Mouse (Mus musculus) CD8-positive naive resting alpha-beta T cell, adult 57 days (primary cell): ENCODE results near the gene Myh6. TPM values are rescaled to one million over a fixed set of nuclear protein-coding genes. Genes with fewer than 3 reads are reported as not detected.

Experiments
- total RNA-seq: library from RNA; stranded (reverse); gene quantifications from one replicate; pipeline ENCODE4 v1.2.4, GENCODE M21; 2023

Gene Myh6
- not detected for total RNA-seq

DNA sequence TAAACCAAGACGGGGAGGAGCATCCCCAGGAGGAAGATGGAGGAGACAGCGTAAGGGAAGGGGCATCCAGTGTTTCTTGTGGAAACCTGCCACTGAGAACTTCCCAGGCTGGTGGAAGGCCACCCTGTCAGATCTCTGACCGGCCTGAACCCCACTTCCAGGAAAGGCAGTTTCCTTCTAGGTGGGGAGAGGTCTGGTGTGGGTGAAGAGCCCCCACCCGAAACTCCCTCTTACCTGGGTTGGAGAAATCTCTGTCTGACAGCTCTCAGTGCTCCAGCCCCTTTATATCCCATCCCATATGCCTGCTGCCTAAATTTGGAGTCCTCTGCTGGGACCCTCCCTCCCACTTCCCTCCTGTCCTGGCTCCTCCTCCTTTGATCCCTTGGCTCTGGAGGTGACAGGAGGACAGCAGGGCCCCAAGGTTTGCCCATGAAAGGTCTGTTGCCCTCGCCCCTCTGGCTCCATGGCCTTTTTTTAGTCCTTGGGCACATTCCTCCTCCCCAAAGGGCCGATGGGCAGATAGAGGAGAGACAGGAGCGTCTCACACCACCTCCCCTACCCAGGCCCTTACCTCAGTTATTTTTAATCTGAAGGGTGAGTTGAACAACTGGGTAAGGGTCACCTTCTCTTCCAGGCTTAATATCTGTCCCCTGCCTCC lies at the start of gene Myh6:
TSS of gene Myh6 (minus strand) at position 608 of the 658 bp plus-strand sequence.

DNA sequence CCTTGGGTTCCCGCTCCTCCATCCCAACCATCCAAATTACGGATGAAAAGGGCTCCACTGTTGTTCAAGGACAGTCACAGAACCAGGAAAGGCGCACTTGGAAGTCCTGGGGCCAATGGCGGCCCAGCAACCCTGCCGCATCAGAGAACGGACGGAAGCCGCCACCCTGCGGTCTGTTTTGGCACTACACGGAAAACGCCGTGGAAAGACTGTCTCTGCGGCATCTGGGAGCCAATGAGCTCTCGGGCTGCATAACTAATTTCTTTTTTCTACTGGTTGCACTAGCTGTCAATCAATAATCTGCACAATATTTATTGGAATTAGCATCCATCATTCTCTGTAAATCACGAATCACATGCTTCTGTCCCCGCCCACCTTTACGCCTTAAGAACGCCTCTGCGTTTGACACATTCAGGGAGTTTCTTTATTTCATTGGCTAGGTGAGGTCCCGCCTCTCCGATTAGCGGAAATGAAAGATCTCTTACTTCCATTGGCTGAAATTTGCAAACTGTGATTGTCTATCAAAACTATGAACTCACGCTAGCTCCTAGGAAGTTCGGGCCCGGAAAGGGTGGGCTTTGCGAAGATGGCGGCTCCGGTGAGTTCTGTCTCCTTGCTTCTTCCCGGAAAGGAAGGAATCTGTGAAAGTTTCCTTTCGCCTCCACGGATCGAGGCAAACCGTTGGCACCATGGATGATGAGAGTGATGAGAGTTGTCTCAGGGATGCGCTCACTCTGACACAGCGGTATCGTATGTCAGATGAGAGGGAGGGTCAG lies 48.5 kb upstream of the Myh6 start, which contains the start of gene Ngdn:
TSS of gene Ngdn (plus strand) at position 464 of the 776 bp plus-strand sequence.

DNA sequence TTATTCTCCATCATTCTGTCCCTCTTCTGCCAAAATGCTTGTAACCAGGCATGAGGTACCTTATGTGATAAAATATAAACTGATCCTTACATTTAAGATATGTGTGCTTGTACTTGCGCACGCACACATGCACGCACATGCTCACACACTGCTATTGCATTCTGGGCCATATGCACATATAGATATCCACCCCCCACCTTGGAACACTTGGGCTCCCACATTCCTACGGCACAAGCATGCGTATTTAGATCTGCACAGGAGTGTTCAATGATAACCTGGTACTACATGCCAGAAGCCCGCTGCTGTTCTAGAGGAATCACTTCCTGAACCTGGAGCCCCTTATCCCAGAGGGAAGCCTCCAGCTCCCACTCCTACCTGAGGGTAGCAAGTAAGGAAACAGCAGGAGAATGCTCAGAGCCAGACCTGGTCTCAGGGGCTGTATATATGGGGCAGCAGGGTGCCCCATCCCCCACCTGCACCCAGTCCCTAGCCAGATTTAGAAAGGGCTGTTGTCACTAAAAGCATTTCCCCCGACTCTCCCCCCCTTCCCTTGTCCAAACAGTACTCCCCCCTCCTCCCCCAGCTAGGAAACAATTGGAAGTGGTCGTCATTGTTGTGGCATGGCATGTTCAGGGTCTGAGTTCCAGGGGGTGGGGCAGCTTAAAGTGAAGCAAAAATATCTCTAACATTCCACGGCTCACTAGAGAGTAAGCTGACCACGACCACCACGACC lies 27.6 kb upstream of the Myh6 start, which contains the start of gene Myh7:
TSS of gene Myh7 (minus strand) at position 491 of the 733 bp plus-strand sequence.

DNA sequence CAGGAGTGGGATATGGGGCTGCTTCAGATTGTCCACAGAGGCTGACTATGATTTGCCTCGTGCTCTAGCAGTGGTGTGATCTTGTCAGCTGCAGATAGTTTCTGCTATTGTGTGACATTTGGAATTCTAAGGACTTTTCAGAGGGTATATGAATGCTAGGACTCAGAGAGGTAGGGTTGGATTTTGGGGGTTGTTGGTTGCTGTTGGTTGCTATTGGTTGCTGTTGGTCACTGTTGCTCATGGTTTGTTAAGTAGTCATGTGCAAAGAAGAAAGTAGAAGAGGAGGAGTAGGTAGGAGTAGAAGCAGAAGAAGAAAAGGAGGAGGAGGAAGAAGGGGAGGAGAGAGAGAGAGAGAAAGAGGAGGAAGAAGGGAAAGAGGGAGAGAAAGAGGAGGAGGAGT lies 9.9 kb upstream of the Myh6 start, which contains the start of gene Gm17428:
TSS of gene Gm17428 (plus strand) at position 301 of the 400 bp plus-strand sequence.

DNA sequence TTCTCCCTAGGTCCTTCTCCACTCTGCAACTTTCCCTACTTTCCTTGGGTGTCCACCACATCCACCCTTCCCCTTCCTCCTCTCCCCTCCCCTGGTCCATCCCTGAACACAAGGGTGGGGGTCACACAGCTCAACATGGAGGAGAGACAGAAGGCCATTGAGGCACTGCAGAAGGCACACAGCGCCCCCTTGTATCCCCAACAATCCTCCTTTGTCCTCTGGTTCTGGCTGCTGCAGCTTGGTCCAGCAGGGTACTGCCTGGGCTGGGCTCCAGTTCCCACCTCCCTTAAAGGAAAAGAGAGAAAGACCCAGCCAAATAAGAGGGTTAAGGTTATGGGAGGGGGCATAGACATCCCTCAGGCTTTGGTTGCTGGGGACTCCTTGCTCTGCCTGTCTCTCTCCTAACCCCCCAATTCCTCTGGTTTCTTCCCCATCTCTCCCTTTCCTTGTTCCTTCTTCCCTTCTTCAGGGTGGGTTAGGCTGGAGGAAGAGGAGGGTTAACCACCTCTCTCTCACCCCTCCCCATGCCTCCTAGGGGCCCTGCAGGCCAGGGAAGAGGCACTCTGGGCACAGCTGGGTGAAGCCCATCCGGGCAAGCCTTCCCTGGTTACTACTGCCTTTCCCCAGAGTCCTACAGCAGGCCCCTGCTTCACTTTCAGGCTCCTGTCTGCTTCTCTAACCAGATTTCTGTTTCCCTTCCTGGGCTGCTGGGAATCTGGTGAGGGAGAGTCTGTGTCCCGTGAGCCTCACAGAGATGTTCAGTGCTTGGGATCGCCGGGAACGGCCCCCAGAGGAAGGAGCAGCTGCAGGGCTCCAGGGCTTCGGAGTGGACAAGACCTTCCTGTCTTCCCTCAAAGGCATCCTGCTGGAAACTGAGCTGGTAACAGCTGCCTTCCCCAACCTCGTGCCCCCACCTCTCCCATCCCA lies 30.6 kb downstream of the Myh6 start, which contains the start of gene Cmtm5:
TSS of gene Cmtm5 (plus strand) at position 358 of the 927 bp plus-strand sequence.

DNA sequence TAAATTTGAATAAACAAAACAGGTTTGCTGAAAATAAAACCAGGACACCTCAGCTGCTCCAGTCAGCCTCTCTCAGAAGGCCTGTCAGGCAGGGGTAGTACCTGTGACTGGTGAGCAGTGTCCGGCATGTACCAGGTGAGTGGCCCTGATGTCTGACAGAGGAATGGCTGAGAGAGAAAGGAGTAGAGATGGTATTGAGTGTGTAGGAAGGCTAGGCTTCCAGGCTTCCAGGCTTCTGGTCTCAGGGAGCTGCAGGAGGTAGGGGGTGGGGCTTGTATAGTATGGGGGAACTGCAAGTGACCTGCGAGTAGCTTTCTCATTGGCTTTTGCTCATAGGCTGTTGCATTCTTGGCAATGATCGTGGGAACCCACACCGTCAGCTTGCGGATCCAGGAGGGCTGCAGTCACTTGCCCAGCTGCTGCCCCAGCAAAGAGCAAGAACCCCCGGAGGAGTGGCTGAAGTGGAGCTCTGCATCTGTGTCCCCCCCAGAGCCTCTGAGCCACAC lies 34.0 kb downstream of the Myh6 start, which contains the start of gene Il25:
TSS of gene Il25 (plus strand) at position 51 of the 506 bp plus-strand sequence.

DNA sequence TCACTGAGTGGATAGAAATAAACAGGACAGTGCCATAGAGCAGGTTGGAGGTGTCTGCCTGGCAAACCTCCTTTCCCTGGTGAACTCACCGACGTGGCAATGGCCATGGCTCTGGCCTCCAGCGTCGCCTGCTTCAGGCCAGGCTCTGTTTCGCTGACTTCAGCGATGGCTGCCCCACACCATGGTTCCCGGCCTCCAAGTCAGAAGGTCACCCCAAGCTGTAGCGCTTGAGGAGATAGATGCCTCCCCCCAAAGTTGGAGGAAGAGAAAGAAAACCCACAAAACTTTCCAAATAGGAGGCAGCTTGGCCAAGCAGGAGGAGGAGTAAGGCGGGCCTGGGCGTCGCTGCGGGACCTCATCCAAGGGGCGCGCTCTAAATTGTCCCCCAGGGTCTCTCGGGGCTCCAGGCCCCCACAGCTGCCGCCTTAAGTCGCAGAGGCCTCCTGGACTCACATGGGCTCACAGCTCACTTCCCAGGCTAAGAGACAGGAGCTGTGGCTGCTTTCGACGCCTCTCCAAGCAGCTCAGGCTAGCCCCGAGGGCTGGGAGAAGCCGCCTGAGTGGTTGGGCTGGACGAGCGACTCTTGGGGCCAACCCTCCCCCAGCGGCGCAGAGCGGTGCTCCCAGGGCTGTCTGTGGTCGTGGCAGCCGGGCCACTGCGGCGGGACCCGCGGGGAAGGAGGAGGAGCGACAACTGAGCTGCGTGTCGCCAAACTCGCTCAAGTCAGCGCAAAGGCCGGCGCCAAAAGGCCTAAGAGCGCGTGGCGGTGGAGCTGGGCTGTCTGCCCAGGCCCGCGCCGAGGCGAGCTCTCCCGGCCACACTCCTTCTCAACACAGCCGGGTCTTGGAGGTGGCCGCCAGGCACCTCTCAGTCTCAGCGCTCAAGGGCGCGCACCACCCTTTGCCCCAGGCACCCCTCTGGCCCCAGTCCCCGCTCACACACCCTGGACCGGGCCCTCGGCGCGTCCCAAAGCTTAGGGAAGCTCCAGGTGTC lies 41.1 kb downstream of the Myh6 start, which contains the start of gene Efs:
TSS of gene Efs (minus strand) at position 778 of the 994 bp plus-strand sequence.

DNA sequence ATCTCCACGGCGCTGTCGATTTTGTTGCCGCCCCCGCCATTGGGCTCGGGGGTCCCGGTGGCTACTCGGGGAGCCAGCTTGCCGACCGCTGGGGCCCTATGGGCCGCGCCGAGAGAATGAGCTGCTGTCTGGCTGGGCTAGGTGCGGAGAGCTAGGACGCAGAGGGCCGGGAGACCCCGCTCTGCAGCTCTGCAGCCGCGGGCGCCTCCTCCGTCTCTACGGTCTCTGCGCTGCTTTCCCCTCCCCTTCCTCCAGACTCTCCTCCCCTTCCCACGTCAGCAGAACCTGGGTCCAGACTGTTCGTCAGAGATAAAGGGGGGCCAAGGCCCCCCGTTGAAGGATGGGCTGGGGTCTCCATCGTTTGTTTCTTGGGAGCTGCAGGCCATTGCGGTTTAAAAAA lies 53.8 kb downstream of the Myh6 start, which contains the start of gene Slc22a17:
TSS of gene Slc22a17 (minus strand) at position 247 of the 400 bp plus-strand sequence.

DNA sequence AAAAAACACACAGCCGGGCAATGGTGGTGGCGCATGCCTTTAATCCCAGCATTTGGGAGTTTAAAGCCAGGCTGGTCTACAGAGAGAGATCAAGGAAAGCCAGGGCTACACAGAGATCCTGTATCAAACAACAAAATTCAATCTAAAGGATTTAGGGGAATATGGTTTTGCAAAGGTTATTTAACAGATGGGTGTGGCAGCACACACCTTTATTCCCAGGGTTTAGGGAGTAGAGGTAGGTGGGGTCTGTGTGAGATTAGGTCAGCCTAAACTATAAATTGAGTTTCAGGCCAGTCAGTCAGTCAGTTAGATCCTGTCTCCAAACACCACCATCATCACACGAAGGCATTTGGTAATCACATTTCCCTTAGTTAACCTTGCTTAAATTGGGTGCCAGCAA lies 74.5 kb downstream of the Myh6 start, which contains the start of gene Pabpn1:
TSS of gene Pabpn1 (plus strand) at position 301 of the 400 bp plus-strand sequence.

Other genes starting within 250 kb of the Myh6 start
- 0.43 TPM for gene Slc7a8, start 185.0 kb downstream of the Myh6 start, total RNA-seq
- not detected for gene Rnf212b, start 152.8 kb downstream of the Myh6 start, total RNA-seq
- gene Homez, start 96.0 kb downstream of the Myh6 start, total RNA-seq = 6.8 TPM
- 12.5 TPM for gene Ppp1r3e, start 89.4 kb downstream of the Myh6 start, total RNA-seq
- gene Bcl2l2, start 83.5 kb downstream of the Myh6 start, total RNA-seq = 3.6 TPM
- 0.83 TPM for gene Gm20521, start 83.5 kb downstream of the Myh6 start, total RNA-seq
- gene Pabpn1, start 74.4 kb downstream of the Myh6 start, total RNA-seq = 231 TPM
- gene Slc22a17, start 53.8 kb downstream of the Myh6 start, total RNA-seq = 2.8 TPM
- not detected for gene Efs, start 40.8 kb downstream of the Myh6 start, total RNA-seq
- not detected for gene Il25, start 34.2 kb downstream of the Myh6 start, total RNA-seq
- gene Cmtm5, start 30.7 kb downstream of the Myh6 start, total RNA-seq = not detected
- gene Gm17428, start 10.0 kb upstream of the Myh6 start, total RNA-seq = not detected
- gene Myh7, start 27.7 kb upstream of the Myh6 start, total RNA-seq = not detected
- 87.3 TPM for gene Ngdn, start 48.5 kb upstream of the Myh6 start, total RNA-seq
- 14.9 TPM for gene Zfhx2, start 125.4 kb upstream of the Myh6 start, total RNA-seq
- gene Thtpa, start 127.9 kb upstream of the Myh6 start, total RNA-seq = 6.1 TPM
- 131 TPM for gene Ap1g2, start 139.7 kb upstream of the Myh6 start, total RNA-seq
- not detected for gene Jph4, start 150.0 kb upstream of the Myh6 start, total RNA-seq